ENCODE assay signal across 15 mouse cellular contexts in genomic region chr6:61976878-61977277, GRCm38 (mm10).
A peak's percentile ranks its signal among the peaks of the same experiment; 100 is the strongest.
DNase-seq lines count a peak whose midpoint lies in the region; ATAC-seq and TF ChIP-seq lines count a peak whose summit lies in the region.
"Had no signal": no experiment of that assay in that cellular context is flagged by ENCODE, and none has a peak within 500 bp of the region (broad histone marks: within the 10 kb centered on the region; RNA-seq: fewer than 3 reads in every experiment).

No protein-coding gene starts in this region.

- H3K9me3 ChIP-seq in lung, embryonic 14.5 days (ENCODE audit: low read depth, low read length), result no peaks in the 10 kb centered on the region
- H3K9me3 ChIP-seq: forebrain, embryonic 15.5 days; neural tube, embryonic 15.5 days had no signal

- H3K27me3 ChIP-seq in lung, embryonic 14.5 days (ENCODE audit: insufficient read depth, low read length), result no peaks in the 10 kb centered on the region
- no peaks in the 10 kb centered on the region for H3K27me3 ChIP-seq in thymus, adult 2 months (ENCODE audit: control insufficient read depth, insufficient read depth, low read length)
- H3K27me3 ChIP-seq: CH12.LX; forebrain, embryonic 15.5 days; neural tube, embryonic 15.5 days had no signal

- no peak overlapping the region for H3K4me2 ChIP-seq in lung, embryonic 14.5 days
- H3K4me2 ChIP-seq: forebrain, embryonic 15.5 days; neural tube, embryonic 15.5 days had no signal

- H3K4me1 ChIP-seq in lung, embryonic 14.5 days (ENCODE audit: insufficient read depth), result no peaks in the 10 kb centered on the region
- no peaks in the 10 kb centered on the region for H3K4me1 ChIP-seq in thymus, adult 2 months (replicated peaks; ENCODE audit: control insufficient read depth, insufficient read depth, low read length)
- H3K4me1 ChIP-seq: forebrain, embryonic 15.5 days; neural tube, embryonic 15.5 days had no signal

- no peak for TF ChIP-seq POLR2A in thymus, adult 2 months (IDR thresholded peaks at IDR 0.05; ENCODE audit: control insufficient read depth, extremely low read depth, insufficient read depth, low read length, poor library complexity)

- no peaks in the 10 kb centered on the region for H3K36me3 ChIP-seq in lung, embryonic 14.5 days (ENCODE audit: insufficient read depth)
- H3K36me3 ChIP-seq in thymus, adult 2 months (ENCODE audit: control insufficient read depth, insufficient read depth, low read length), result no peaks in the 10 kb centered on the region
- H3K36me3 ChIP-seq: forebrain, embryonic 15.5 days; neural tube, embryonic 15.5 days had no signal

- ATAC-seq in lung, embryonic 14.5 days (ENCODE audit: insufficient read depth), result no peak
- no peak for ATAC-seq in megakaryocyte-erythroid progenitor cell, adult 5-6 weeks (replicated peaks; ENCODE audit: low FRiP score, low TSS enrichment, poor library complexity, severe bottlenecking)
- ATAC-seq: forebrain, embryonic 15.5 days; liver, postnatal 0 days; midbrain, embryonic 16.5 days had no signal

- intact Hi-C loops in heart, postnatal 10 days (cut with DNase I), result no loop called here

- H3K9ac ChIP-seq in lung, embryonic 14.5 days, result no peak overlapping the region
- H3K9ac ChIP-seq: forebrain, embryonic 15.5 days; liver, postnatal 0 days; neural tube, embryonic 15.5 days had no signal

- 56% methylated on average over 2 of the region's 2 CpGs for WGBS in lung, embryonic 14.5 days
- WGBS in thymus, adult 2 months, result 83% methylated on average over 2 of the region's 2 CpGs

- no peak overlapping the region for H3K27ac ChIP-seq in lung, embryonic 14.5 days (ENCODE audit: low read depth)
- no peak overlapping the region for H3K27ac ChIP-seq in thymus, adult 2 months (ENCODE audit: control insufficient read depth, insufficient read depth, low read length)
- H3K27ac ChIP-seq: forebrain, embryonic 15.5 days; heart, adult 2 months; neural tube, embryonic 15.5 days had no signal

- no peak for TF ChIP-seq CTCF in lung, embryonic 14.5 days (IDR thresholded peaks at IDR 0.05; ENCODE audit: low read depth)
- TF ChIP-seq CTCF in thymus, adult 2 months (IDR thresholded peaks at IDR 0.05; ENCODE audit: borderline replicate concordance, control insufficient read depth, extremely low read depth, insufficient read depth, low read length, poor library complexity), result no peak

- peak; percentile 1 to 24 for DNase-seq in heart, postnatal 10 days
- no peak for DNase-seq in heart, adult 9 months (ENCODE audit: low spot score in 2 of 2)
- peak; percentile 65 for DNase-seq in lung, embryonic 14.5 days
- DNase-seq in lung, postnatal 25 days (ENCODE audit: low spot score), result no peak
- DNase-seq in adipocyte (ENCODE audit: low spot score), result peak; percentile 33
- peak; percentile 82 for DNase-seq in cerebellum, adult 9-10 months
- DNase-seq in thymus, adult 2 months, result no peak
- DNase-seq: heart, adult 2 months; kidney, postnatal 4 days; liver, postnatal 0 days had no signal

- no peak overlapping the region for H3K4me3 ChIP-seq in lung, embryonic 14.5 days (ENCODE audit: low read depth, low read length)
- H3K4me3 ChIP-seq in thymus, adult 2 months (ENCODE audit: control insufficient read depth, insufficient read depth, low read length), result no peak overlapping the region
- H3K4me3 ChIP-seq: forebrain, embryonic 15.5 days; heart, adult 2 months; neural tube, embryonic 15.5 days had no signal

Comparison
In these comparisons a context has a peak if more than half of its experiments do, and no peak if none do; other contexts are left out.
1. DNase-seq: peak in heart, postnatal 10 days (2 of 2), lung, embryonic 14.5 days (single experiment), adipocyte (single experiment) and cerebellum, adult 9-10 months (single experiment); none in heart, adult 9 months (0 of 2), lung, postnatal 25 days (single experiment) and thymus, adult 2 months (single experiment).